Mouse (Mus musculus): Measurements from ENCODE around the gene Cep162. TPM values are rescaled to one million over a fixed set of nuclear protein-coding genes. Genes with fewer than 3 reads are reported as not detected.

Gene Cep162
- polyA plus RNA-seq, 1 experiment from 2014 or later, result 3.6 TPM

DNA sequence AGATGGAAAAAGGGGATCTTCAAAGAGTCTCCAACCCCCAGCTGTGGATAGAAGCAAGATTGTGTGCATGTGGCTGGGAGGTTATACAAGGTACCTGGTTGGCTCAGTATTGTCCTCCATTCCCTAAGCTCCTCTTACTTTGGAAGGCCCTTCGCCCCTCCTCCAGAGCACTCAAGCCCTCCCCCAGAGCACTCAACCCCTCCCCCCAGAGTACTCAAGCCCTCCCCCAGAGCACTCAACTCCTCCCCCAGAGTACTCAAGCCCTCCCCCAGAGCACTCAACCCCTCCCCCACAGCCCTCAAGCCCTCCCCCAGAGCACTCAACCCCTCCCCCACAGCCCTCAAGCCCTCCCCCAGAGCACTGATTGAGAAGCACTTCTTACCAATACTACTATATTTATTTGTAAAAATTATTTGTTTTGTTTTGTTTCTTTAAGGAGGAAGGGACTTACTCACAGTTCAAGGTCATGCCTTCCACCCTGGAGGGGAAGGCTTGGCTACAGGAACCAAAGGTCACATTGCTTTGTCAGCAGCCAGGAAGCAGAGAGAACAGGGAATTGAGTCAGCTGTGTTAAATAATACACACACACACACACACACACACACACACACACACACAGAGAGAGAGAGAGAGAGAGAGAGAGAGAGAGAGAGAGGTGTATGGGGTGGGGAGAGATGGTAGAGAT is 102.6 kb downstream of the Cep162 start:
- Histone ChIP-seq H3K9me3 (replicated peaks) (no peaks in the 10 kb centered on the region), H3K4me3 (no peak overlapping the region), H3K27me3 (no peaks in the 10 kb centered on the region), H3K4me2 (no peak overlapping the region), H3K27ac (no peak overlapping the region), H3K4me1 (replicated peaks) (no peaks in the 10 kb centered on the region), H3K9ac (no peak overlapping the region), H3K36me3 (no peaks in the 10 kb centered on the region)
- ATAC-seq (replicated peaks; ENCODE audit: insufficient number of reproducible peaks, insufficient read depth, low FRiP score, low read depth), result no peak
- 85% methylated on average over 1 of the region's 1 CpGs for WGBS

DNA sequence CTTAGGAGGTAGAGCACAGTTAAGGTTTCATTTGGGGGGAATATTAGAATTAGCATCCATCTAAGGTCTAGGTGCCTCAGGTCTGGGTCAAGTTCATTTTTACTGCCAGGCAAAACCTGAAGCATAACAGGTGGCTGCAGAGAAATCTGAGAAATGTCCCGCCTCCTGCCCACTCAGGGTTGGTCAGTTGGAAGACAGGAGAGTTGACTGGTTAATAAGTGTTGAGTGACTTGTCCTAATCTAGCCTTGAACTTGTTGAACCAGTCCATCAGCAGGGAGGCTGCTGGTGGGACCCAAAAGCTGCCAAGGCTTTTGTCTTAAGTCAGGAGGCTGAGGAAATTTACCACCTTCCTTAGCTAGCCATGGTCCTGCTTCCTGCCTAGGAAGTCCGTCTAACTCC is 107.4 kb downstream of the Cep162 start:
- 67% methylated on average over 2 of the region's 2 CpGs for WGBS
- Histone ChIP-seq H3K4me3 (no peak overlapping the region), H3K9me3 (replicated peaks) (no peaks in the 10 kb centered on the region), H3K4me1 (replicated peaks) (peaks cover 15% of the 10 kb centered on the region), H3K27ac (no peak overlapping the region), H3K36me3 (no peaks in the 10 kb centered on the region), H3K9ac (no peak overlapping the region), H3K27me3 (peaks cover 35% of the 10 kb centered on the region), H3K4me2 (no peak overlapping the region)
- no peak for ATAC-seq (replicated peaks; ENCODE audit: insufficient number of reproducible peaks, insufficient read depth, low FRiP score, low read depth)

DNA sequence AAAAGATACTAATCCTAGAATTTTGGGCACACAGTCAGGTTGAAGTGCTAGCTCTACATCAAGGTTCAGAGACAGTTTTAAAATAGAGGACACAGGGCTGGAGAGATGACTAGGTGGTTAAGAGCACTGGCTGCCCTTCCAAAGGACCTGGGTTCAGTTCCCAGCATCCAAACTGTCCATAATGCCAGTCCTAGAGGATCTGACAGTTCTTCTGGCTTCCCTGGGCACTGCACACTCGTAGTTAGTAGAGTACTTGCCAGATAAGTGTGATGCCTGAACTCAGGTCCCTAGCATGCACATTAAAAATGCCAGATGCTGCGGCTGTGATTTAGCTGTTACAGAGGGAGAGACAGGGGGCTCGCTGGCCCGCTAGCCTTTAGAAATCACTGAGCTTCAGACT is 108.9 kb downstream of the Cep162 start:
- Histone ChIP-seq H3K27me3 (peaks cover 35% of the 10 kb centered on the region), H3K27ac (no peak overlapping the region), H3K4me3 (no peak overlapping the region), H3K4me2 (no peak overlapping the region), H3K36me3 (no peaks in the 10 kb centered on the region), H3K9ac (no peak overlapping the region), H3K9me3 (replicated peaks) (no peaks in the 10 kb centered on the region), H3K4me1 (replicated peaks) (peaks cover 15% of the 10 kb centered on the region)
- no peak for ATAC-seq (replicated peaks; ENCODE audit: insufficient number of reproducible peaks, insufficient read depth, low FRiP score, low read depth)
- 78% methylated on average over 4 of the region's 4 CpGs for WGBS

DNA sequence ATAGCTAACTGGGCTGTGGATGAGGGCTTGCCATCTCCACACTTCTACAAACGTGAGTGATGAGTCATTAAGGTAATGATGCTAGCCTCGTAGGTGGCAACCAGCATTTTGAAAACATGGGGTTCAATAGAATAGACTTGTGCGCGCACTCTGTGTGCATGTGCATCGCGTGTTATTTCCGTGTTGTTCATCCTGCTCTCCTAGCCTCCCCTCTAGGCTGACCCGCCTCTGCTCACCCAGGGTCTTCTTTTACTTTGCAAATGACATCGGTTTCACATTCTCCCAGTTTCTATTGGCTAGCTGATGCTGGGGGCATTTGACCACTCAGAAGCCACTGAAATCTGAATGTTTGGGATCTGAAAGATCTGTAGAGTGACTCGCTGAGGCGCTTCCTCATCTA is 109.7 kb downstream of the Cep162 start:
- H3K9me3 ChIP-seq (replicated peaks), result no peaks in the 10 kb centered on the region
- peaks cover 15% of the 10 kb centered on the region for H3K4me1 ChIP-seq (replicated peaks)
- peaks cover 37% of the 10 kb centered on the region for H3K27me3 ChIP-seq
- no peak overlapping the region for H3K9ac ChIP-seq
- H3K27ac ChIP-seq, result no peak overlapping the region
- WGBS, result 31% methylated on average over 11 of the region's 11 CpGs
- H3K36me3 ChIP-seq, result no peaks in the 10 kb centered on the region
- H3K4me3 ChIP-seq, result no peak overlapping the region
- peak overlapping the region; percentile 75; the same call in 1 of the 2 replicates for H3K4me2 ChIP-seq
- no peak for ATAC-seq (replicated peaks; ENCODE audit: insufficient number of reproducible peaks, insufficient read depth, low FRiP score, low read depth)

DNA sequence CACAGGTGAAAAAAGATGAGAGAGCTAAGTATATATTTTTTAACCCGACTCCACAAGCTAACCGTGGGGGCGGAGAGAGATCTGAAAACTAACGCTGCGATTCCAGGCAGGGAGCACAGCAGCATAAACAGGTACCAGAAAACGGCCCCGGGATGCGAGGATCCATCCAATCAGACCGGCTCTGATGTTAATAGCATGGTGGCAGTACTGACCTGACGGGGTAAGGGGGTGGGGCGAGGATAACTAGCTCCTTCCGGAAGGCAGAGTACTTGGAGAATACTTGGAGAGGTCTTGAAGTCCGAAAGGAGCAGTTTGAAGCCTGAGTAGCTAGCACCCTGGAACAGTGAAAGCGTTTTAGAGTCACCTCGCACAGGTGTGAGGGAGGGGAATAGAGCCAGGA is 110.2 kb downstream of the Cep162 start:
- 4% methylated on average over 15 of the region's 15 CpGs for WGBS
- Histone ChIP-seq H3K4me1 (replicated peaks) (peaks cover 15% of the 10 kb centered on the region), H3K36me3 (no peaks in the 10 kb centered on the region), H3K27ac (no peak overlapping the region), H3K4me3 (peak overlapping the region; percentile 39), H3K27me3 (peaks cover 42% of the 10 kb centered on the region), H3K9ac (no peak overlapping the region), H3K9me3 (replicated peaks) (no peaks in the 10 kb centered on the region), H3K4me2 (peak overlapping the region; percentile 75)
- no peak for ATAC-seq (replicated peaks; ENCODE audit: insufficient number of reproducible peaks, insufficient read depth, low FRiP score, low read depth)

DNA sequence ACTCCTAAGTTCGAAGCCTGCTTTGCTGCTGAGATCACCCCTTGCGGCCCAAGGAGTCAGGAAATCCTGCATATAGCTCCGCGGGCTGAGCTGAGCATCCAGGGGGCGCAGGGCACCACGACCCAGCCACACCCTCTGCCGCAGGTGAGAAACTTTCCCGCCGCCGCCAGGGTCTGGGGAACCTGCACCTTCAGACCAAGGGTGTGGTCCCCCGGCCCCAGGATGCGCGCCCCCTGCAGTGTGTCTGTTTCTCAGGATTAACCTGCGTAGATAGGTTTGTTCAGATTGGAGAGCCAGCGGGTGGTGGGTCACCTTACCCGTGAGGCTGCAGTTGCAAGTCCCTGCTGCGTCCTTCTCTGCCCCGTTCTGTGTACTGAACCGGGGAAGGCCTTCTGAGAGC is 110.8 kb downstream of the Cep162 start:
- Histone ChIP-seq H3K9me3 (replicated peaks) (no peaks in the 10 kb centered on the region), H3K27me3 (peaks cover 42% of the 10 kb centered on the region), H3K9ac (no peak overlapping the region; the same call in 1 of the 2 replicates), H3K36me3 (no peaks in the 10 kb centered on the region), H3K4me2 (peak overlapping the region; percentile 75), H3K4me3 (peak overlapping the region; percentile 39), H3K4me1 (replicated peaks) (peaks cover 15% of the 10 kb centered on the region), H3K27ac (no peak overlapping the region)
- no peak for ATAC-seq (replicated peaks; ENCODE audit: insufficient number of reproducible peaks, insufficient read depth, low FRiP score, low read depth)
- 3% methylated on average over 19 of the region's 19 CpGs for WGBS

DNA sequence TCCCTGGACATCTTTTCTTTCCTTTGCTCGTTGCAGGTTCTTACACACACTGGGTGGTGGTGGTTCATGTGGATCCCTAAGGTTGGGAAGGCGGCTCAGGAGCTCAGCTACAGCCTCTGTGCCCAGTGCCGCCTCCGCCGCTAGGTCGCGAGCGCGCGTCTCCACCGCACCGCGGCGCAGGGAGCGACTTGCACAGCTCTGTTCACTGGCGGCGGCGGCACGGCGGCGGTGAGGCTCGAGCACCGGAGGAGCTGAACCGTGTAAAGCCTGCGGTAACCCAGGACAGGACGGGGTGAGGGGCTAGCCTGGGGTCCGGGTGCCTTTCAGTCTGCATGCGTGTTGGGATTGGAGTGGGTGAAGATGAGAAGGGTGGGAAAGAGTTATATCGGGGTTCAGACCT is 111.2 kb downstream of the Cep162 start, which contains the start of gene Mrap2:
Mrap2 (plus strand) TSS at position 201 of the 400 bp plus-strand sequence.
- Histone ChIP-seq H3K27ac (no peak within 1 kb of the TSS), H3K9me3 (replicated peaks) (no peaks in the 10 kb centered on the region), H3K27me3 (peaks cover 42% of the 10 kb centered on the region), H3K4me2 (peak within 1 kb of the TSS; percentile 75), H3K4me3 (peak within 1 kb of the TSS; percentile 39), H3K4me1 (replicated peaks) (peaks cover 15% of the 10 kb centered on the region), H3K9ac (no peak within 1 kb of the TSS; the same call in 1 of the 2 replicates), H3K36me3 (no peaks in the 10 kb centered on the region)
- WGBS, result 4% methylated on average over 29 of the region's 29 CpGs
- ATAC-seq (replicated peaks; ENCODE audit: insufficient number of reproducible peaks, insufficient read depth, low FRiP score, low read depth), result peak; percentile 59

DNA sequence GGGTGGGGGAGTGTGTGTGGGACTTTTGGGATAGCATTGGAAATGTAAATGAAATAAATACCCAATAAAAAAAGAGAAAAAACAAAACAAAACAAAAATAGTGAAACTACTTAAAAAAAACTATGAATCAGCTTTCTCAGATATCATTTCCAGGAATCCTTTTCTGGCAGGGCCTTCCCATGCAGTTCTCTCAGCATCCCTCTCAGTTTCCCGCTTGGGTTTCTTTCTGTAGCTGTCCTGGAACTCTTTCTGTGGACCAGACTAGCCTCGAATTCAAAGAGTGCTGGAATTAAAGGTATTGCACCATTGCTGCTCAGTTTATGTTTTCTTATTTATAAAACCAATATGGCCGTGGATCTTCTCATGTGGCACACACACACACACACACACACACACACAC is 112.3 kb downstream of the Cep162 start:
- 74% methylated on average over 3 of the region's 3 CpGs for WGBS
- H3K36me3 ChIP-seq, result no peaks in the 10 kb centered on the region
- H3K27me3 ChIP-seq, result peaks cover 42% of the 10 kb centered on the region
- H3K4me2 ChIP-seq, result no peak overlapping the region
- ATAC-seq (replicated peaks; ENCODE audit: insufficient number of reproducible peaks, insufficient read depth, low FRiP score, low read depth), result no peak
- H3K9ac ChIP-seq, result no peak overlapping the region
- H3K4me1 ChIP-seq (replicated peaks), result peaks cover 15% of the 10 kb centered on the region
- H3K27ac ChIP-seq, result no peak overlapping the region
- no peak overlapping the region for H3K4me3 ChIP-seq
- no peaks in the 10 kb centered on the region for H3K9me3 ChIP-seq (replicated peaks)

Other genes starting within 250 kb of the Cep162 start
- gene Ripply2, start 240.0 kb downstream of the Cep162 start, polyA plus RNA-seq (2015; fragmentation: Nextera tagmentation; extraction: Ambion mirVana), result 0.58 and 1.1 TPM in 2 replicates
- 45.0 and 46.6 TPM in 2 replicates for gene Cyb5r4, start 233.5 kb downstream of the Cep162 start, polyA plus RNA-seq (2015; fragmentation: Nextera tagmentation; extraction: Ambion mirVana)
- 0.09 TPM in 1 of 2 replicates, not detected in the other for gene Mrap2, start 111.2 kb downstream of the Cep162 start, polyA plus RNA-seq (2015; fragmentation: Nextera tagmentation; extraction: Ambion mirVana)